Comparison of ENCODE assay signal across 22 mouse cellular contexts in genomic region chr4:83228664-83229283, GRCm38 (mm10).
DNase-seq lines count a peak whose midpoint lies in the region; ATAC-seq and TF ChIP-seq lines count a peak whose summit lies in the region.
"Had no signal": no experiment of that assay in that cellular context is flagged by ENCODE, and none has a peak within 500 bp of the region (broad histone marks: within the 10 kb centered on the region; RNA-seq: fewer than 3 reads in every experiment).

No protein-coding gene starts in this region.

- H3K27ac ChIP-seq in heart, embryonic 11.5 days (ENCODE audit: low read depth, low read length) = no peak overlapping the region
- H3K27ac ChIP-seq in kidney, adult 2 months (ENCODE audit: insufficient read depth, low read depth, low read length) = no peak overlapping the region
- H3K27ac ChIP-seq: embryonic facial prominence, embryonic 15.5 days; hindbrain, embryonic 13.5 days; limb, embryonic 12.5 days; macrophage; midbrain, embryonic 15.5 days; neural tube, embryonic 12.5 days had no signal

- H3K4me1 ChIP-seq in heart, embryonic 11.5 days (ENCODE audit: control insufficient read depth, insufficient read depth, low read length) = no peaks in the 10 kb centered on the region
- H3K4me1 ChIP-seq in kidney, adult 2 months (ENCODE audit: control insufficient read depth, insufficient read depth, low read length) = peaks cover 12% of the 10 kb centered on the region; the same call in 1 of the 2 replicates
- H3K4me1 ChIP-seq: midbrain, embryonic 15.5 days; neural tube, embryonic 12.5 days had no signal

- H3K9ac ChIP-seq in heart, embryonic 11.5 days (ENCODE audit: low read depth, low read length) = no peak overlapping the region
- H3K9ac ChIP-seq: embryonic facial prominence, embryonic 15.5 days; hindbrain, embryonic 13.5 days; limb, embryonic 12.5 days; liver, postnatal 0 days; midbrain, embryonic 15.5 days; neural tube, embryonic 12.5 days had no signal

- H3K36me3 ChIP-seq in heart, embryonic 11.5 days (ENCODE audit: control insufficient read depth, insufficient read depth, low read length) = no peaks in the 10 kb centered on the region
- no peaks in the 10 kb centered on the region; the same call in 1 of the 2 replicates for H3K36me3 ChIP-seq in kidney, adult 2 months (ENCODE audit: control insufficient read depth, insufficient read depth, low read length)
- H3K36me3 ChIP-seq: embryonic facial prominence, embryonic 15.5 days; limb, embryonic 12.5 days; midbrain, embryonic 15.5 days; neural tube, embryonic 12.5 days had no signal

- TF ChIP-seq POLR2A in kidney, adult 2 months (IDR thresholded peaks at IDR 0.05; ENCODE audit: low read depth, low read length) = no peak

- no peaks in the 10 kb centered on the region for H3K9me3 ChIP-seq in heart, embryonic 11.5 days (replicated peaks; ENCODE audit: control insufficient read depth, low read length)
- H3K9me3 ChIP-seq: embryonic facial prominence, embryonic 15.5 days; hindbrain, embryonic 13.5 days; limb, embryonic 12.5 days; midbrain, embryonic 15.5 days; neural tube, embryonic 12.5 days had no signal

- H3K27me3 ChIP-seq in heart, embryonic 11.5 days (ENCODE audit: control insufficient read depth, insufficient read depth, low read length) = no peaks in the 10 kb centered on the region; the same call in 1 of the 2 replicates
- H3K27me3 ChIP-seq in kidney, adult 2 months (replicated peaks; ENCODE audit: control insufficient read depth, insufficient read depth, low read length) = no peaks in the 10 kb centered on the region
- H3K27me3 ChIP-seq: embryonic facial prominence, embryonic 15.5 days; hindbrain, embryonic 13.5 days; limb, embryonic 12.5 days; midbrain, embryonic 15.5 days; neural tube, embryonic 12.5 days; Patski had no signal

- ATAC-seq in heart, embryonic 11.5 days (replicated peaks; ENCODE audit: insufficient number of reproducible peaks, low FRiP score, low TSS enrichment) = no peak
- ATAC-seq: forebrain, embryonic 14.5 days; liver, postnatal 0 days; midbrain, embryonic 15.5 days; Patski had no signal

- no peak overlapping the region for H3K4me2 ChIP-seq in heart, embryonic 11.5 days
- H3K4me2 ChIP-seq: embryonic facial prominence, embryonic 15.5 days; hindbrain, embryonic 13.5 days; limb, embryonic 12.5 days; liver, embryonic 11.5 days; midbrain, embryonic 15.5 days; neural tube, embryonic 12.5 days had no signal

- DNase-seq in heart, adult 11 months = peak; percentile 52
- peak; percentile 58 for DNase-seq in kidney, adult 2 months
- no peak for DNase-seq in kidney, adult 18-20 months
- peak; percentile 47 for DNase-seq in retina, postnatal 1 day
- DNase-seq in retina, embryonic 14.5 days (ENCODE audit: low spot score) = no peak
- no peak for DNase-seq in thymus, postnatal 4 days
- DNase-seq: adrenal gland, postnatal 10 days; cerebellum, adult 11 months; cerebellum, adult 9-11 months; heart, postnatal 36 days; layer of hippocampus, postnatal 36 days; liver, postnatal 0 days had no signal

- H3K4me3 ChIP-seq in heart, embryonic 11.5 days (ENCODE audit: low read depth, low read length) = no peak overlapping the region
- no peak overlapping the region for H3K4me3 ChIP-seq in kidney, adult 2 months (ENCODE audit: insufficient read depth, low read depth, low read length)
- H3K4me3 ChIP-seq: embryonic facial prominence, embryonic 15.5 days; hindbrain, embryonic 13.5 days; limb, embryonic 12.5 days; midbrain, embryonic 15.5 days; neural tube, embryonic 12.5 days had no signal

- no peak for TF ChIP-seq CTCF in kidney, adult 2 months (conservative IDR thresholded peaks at IDR 0.05; ENCODE audit: insufficient read depth, insufficient read length, low read depth, low read length)

- 73% methylated on average over 9 of the region's 9 CpGs for WGBS in heart, embryonic 11.5 days (ENCODE audit: insufficient replicate concordance)
- WGBS in kidney, adult 2 months = 51% methylated on average over 9 of the region's 9 CpGs

Comparison
In these comparisons a context has a peak if more than half of its experiments do, and no peak if none do; other contexts are left out.
1. DNase-seq: peak in heart, adult 11 months (single experiment), kidney, adult 2 months (single experiment) and retina, postnatal 1 day (single experiment); none in kidney, adult 18-20 months (single experiment), retina, embryonic 14.5 days (single experiment) and thymus, postnatal 4 days (single experiment).